Mouse (Mus musculus) c-Kit-positive CD71-negative TER-119-negative erythroid progenitor cells, embryonic 14.5 days (primary cell): ENCODE measurements around the gene Hist1h1d.

ENCODE experiments used
- DNase-seq: peaks from one replicate; pipeline ENCODE4 v3.0.0-alpha.2; 2013; ENCODE audit warnings: low read depth

Hist1h1d gene

GRCm38 (mm10) chr13:23552962-23553361 lies at the start of gene Hist1h1d:
Gene Hist1h1d (plus strand): TSS chr13:23553262.
- no peak for DNase-seq

DNA sequence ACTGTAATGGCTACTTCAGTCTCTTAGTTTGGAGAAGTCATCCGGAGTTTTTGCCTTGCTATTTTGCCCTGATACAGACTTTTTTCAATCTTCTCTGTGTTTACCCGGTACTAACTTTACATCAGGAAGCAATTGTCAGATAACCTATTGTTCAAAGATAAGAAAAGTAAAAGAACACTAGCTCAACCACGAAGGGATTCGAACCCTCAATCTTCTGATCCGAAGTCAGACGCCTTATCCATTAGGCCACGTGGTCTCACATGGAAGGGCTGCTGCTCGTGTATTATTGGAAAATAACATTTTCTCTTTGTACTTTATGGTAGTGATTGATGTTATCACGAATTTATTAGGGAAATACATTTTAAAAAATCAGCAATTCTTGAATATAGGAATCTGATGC lies 49.3 kb upstream of the Hist1h1d start:
- DNase-seq, result no peak

DNA sequence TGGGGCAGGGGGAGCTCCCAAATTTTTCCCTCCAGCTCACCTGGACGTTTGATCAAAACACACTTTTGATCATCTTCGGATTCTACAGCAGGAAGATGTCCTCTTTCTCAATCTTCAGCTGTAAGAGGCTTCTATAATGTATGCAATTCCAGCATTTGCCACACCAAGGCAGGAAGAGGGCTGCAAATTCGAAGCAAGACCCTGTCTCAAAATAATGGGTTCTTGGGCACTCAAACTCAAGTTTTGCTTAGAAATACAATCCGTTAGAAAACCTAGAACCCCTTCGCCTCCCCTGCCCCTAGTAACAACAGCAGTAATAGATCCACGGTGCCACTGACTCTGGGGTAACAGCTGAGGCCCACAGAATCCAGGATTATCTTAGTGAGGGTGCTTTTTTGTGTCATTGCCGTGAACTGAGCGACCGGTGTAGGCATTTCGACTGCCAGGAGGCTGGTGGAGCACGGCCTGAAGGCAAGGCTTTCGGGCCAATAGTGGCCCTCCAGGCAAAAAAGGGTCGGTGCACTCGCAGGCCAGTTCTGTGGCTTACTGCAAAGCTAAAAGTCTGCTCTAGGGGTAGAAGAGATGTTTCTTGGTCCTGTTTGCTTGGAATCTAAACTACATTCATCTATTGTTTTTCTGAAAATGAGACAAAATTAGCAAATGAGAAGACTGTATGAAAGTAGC lies 47.3 kb upstream of the Hist1h1d start:
- DNase-seq, result no peak

GRCm38 (mm10) chr13:23506351-23506750 lies 46.7 kb upstream of the Hist1h1d start:
- no peak for DNase-seq

GRCm38 (mm10) chr13:23506819-23507515 lies 46.1 kb upstream of the Hist1h1d start:
- no peak for DNase-seq

DNA sequence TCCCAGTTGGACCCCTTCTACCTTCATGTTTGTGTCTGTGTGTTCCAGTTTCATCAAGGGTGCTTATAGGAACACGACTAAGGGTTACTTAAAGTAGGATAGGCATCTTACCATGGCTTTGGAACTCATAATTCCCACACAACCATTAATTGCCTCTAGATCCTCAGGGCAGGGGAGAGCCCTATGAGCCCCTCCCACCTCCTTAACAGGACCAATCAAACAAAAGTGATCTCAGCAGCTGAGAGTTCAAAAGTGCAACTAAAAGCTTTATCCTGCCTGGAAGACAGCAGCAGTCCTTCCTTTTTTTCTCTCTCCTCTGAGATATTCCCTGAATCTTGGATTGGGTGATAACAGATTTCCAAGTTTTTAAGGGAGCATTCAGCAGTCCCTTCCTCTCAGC lies 42.9 kb upstream of the Hist1h1d start:
- no peak for DNase-seq

DNA sequence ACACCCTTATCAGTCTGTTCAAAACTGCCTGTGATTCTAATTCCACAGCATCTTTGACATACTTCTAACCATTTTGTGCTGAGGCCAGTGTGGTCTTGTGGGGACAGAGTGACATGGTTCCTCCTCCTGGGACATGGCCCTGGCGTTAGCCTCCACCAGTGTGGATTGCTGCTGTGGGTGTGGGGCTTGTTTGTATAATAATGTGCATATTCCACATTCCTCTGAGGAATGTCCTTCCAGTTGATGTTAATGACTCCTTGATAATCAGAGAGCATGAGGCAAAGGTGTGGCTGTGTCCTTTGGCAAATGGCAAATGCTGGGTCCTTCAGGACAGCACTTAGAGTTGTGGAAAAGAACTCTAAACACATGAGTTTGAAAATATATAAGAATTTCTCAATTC lies 39.5 kb upstream of the Hist1h1d start:
- DNase-seq, result no peak

DNA sequence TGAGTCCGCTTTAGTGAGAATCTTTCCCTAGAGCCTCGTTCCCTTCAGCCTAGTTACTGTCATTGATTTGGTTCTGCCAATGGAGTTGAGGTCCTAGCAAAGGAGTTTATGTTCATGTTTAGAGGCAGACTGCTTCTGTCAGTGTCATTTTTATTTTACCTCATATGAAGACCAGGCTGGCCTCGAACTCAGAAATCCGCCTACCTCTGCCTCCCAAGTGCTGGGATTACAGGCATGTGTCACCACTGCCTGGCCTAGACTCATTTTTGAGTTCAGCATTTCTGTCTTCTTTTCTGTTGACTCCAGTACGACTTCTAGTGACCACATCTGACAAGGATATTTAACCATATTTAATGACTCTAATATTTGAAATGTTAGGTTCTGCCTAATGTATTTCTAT lies 37.8 kb upstream of the Hist1h1d start:
- no peak for DNase-seq

- DNase-seq, result no peak
Measured at GRCm38 (mm10) chr13:23515826-23516620, 37.0 kb upstream of the Hist1h1d start.

DNA sequence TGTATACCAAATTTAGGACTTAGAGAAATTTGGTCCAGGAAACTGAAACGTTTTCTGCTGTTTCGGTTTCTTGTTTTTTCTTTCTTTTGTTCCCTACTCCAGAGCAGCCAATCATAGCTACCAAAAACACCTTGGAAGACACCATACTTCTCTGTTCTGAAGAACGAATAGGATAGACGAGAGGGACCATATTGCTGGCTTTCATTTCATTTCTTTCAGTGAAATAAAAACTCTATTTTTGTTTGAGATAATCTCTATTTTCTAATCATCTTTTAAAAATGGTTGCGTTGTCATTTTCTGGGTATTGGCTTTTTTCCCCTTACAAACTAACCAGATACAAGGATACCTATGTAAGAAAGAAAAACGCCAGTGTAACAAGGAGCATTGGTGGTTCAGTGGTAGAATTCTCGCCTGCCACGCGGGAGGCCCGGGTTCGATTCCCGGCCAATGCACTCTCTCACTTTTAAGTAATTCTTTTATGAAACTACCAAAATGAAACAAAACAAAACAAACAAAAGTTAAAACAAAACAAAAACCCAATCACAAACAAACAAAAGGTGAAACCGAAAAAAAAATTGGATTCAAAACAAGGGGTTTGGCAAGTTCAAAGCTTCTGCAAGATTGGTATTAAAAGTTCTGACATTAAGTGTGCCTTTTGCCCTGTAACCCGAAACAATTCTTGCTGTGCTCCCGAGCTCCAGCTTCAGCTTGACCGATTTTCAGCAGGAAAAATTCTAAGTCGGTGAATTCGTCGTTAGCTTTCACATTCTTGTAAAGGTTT lies 36.0 kb upstream of the Hist1h1d start:
- DNase-seq, result no peak

GRCm38 (mm10) chr13:23517603-23518294 lies 35.3 kb upstream of the Hist1h1d start:
- peak; percentile 83 for DNase-seq

- no peak for DNase-seq
Measured at GRCm38 (mm10) chr13:23518295-23518603, 34.8 kb upstream of the Hist1h1d start.

GRCm38 (mm10) chr13:23518885-23519284 lies 34.2 kb upstream of the Hist1h1d start:
- peak; percentile 74 for DNase-seq

DNA sequence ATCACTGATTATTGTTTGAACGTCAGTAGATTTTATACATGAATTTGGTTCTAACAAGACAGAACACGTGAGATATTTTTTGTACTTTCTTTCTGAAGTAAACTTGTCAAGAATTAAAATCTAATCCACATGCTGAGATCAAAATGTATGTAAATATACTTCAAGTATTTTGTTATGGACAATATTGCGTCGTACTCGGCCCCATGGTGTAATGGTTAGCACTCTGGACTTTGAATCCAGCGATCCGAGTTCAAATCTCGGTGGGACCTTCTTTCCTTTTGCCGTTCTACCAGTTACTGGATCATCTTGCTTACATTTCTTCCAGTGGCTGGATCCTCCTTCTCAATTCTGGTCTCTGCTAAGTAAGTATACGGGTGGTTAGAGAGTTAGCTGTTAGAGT lies 33.6 kb upstream of the Hist1h1d start:
- no peak for DNase-seq

- DNase-seq, result no peak
Measured at GRCm38 (mm10) chr13:23521703-23522102, 31.4 kb upstream of the Hist1h1d start.

- DNase-seq, result no peak
Measured at GRCm38 (mm10) chr13:23523976-23524375, 29.1 kb upstream of the Hist1h1d start.

- DNase-seq, result peak; percentile 80
Measured at GRCm38 (mm10) chr13:23524654-23525053, 28.4 kb upstream of the Hist1h1d start.

DNA sequence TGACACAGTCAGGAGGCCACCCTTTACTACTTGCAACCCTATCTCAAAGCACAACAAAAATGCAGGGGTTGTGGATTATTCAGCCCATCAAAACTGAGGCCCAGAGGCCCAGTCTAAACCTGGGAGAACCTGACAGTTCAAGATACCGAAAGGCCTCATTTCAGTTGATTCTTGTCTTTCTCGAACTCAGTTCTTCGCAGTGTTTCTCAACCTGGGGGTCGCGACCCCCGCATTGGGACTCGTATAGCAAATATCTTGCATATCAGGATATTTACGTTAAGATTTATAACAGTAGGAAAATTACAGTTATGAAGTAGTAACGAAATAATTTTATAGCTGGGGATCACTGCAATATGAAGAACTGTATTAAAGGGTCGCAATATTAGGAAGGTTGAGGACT lies 27.2 kb upstream of the Hist1h1d start:
- DNase-seq, result no peak

- DNase-seq, result peak; percentile 87
Measured at GRCm38 (mm10) chr13:23526312-23526711, 26.8 kb upstream of the Hist1h1d start.

- DNase-seq, result no peak
Measured at GRCm38 (mm10) chr13:23529005-23529404, 24.1 kb upstream of the Hist1h1d start.

GRCm38 (mm10) chr13:23529480-23530165 lies 23.4 kb upstream of the Hist1h1d start:
- no peak for DNase-seq
